Mouse (Mus musculus) olfactory bulb, adult 2 months (tissue): ENCODE measurements around the gene Kcns1.

ENCODE experiments used
- CTCF ChIP-seq: fragments of 200-500 bp; IDR thresholded peaks from 2 replicates; pipeline ENCODE4 v1.5.1; 2012; ENCODE audit warnings: low read depth, mild to moderate bottlenecking, low read length, moderate library complexity; ENCODE audit not compliant: insufficient read depth
- POLR2A ChIP-seq: fragments of 200-500 bp; IDR thresholded peaks from 2 replicates; pipeline ENCODE4 v1.6.1; 2012; ENCODE audit warnings: mild to moderate bottlenecking, low read depth, low read length, moderate library complexity; ENCODE audit not compliant: insufficient read depth

- no peak for TF ChIP-seq POLR2A
- no peak for TF ChIP-seq CTCF
These were observed 9.9 kb upstream of the Kcns1 start for GRCm38 (mm10) chr2:164180770-164181169.
